Mouse (Mus musculus): ENCODE data around the gene Pdzd3.

Gene Pdzd3

DNA sequence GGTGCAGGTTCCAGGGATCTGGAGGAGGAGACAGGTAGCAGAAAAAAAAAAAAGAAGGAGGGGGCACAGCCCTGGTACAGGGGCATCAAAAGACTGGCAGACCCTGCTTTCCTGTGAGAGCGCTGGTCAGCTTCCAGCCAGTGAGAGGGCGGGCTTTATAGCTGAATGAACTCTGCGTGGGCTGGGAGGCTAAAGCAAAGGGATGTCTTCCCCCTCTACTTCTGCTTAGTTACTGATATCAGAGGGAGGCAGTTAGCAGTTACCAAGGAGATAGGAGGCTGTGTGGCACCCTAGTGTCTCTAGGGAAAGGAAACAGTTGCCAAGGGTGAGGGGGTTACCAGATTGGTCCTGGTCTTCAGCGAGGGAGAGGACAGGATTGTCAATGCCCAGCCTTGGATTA, 826 bp downstream of the Pdzd3 start:
- no peak for DNase-seq (ENCODE audit: low read depth, low spot score)

DNA sequence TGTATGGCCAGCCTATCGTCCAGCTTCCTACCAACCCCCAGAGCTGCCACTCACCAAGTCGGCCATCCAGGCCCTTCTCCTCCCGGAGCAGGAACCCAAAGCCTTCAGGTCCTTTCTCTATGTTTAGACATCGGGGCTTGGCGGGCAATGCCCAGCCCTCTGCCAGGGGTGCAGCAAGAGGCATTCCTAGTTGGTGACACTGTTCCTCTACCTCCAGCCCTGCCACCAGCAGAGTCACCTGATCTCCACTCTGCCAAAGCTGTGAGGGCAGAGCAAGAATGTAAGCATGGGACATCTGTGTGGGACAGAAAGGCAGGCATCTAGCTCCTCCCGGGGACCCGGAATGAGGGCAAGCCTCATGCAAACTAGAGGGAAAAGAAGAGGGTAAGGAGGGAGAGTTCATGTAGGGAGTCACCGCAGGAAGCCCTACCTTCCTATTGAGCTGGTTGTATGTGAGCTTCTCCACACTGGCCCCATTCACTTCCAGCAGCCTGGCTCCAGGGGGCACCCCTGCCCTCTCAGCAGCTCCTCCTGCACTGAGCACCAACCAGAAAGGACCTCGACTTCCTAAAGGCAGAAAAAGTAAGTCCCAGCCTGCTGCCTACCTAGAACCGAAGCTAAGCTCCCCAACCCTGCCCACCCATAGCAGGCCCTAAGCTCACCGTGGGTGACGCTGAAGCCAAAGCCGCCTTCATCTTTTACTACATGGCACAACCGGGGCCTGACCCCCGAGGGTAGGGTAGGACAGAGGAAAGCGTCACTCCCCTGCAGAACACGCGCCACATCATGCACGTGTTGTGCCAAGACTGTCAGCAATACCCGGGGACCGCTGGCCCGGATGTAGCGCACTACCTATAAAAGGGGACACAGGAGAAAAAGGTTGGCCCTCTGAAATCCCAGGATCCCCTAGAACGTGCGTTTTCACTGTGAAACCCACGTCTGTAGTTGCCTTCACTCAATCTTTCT, 1.8 kb downstream of the Pdzd3 start:
- DNase-seq (ENCODE audit: low read depth, low spot score): no peak

DNA sequence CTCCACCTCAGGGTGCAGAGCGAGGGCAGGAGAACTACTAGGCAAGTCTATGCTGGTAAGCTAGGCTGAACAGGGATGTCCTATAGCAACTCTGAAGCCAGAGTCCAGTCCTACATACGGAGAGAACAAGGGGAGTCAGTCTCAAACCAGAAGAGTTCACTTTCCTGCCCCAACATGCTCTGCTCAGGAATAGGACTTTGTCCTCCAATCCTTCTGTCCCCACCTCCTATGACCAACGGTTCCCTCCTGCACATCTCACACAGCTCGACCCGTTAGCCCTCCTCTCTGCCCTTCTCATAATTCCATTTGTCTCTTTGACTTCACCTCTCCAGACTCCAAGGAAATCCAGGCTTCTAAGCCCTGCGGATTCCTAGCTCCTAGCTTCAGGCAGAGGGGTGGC, 3.4 kb downstream of the Pdzd3 start:
- DNase-seq (ENCODE audit: low read depth, low spot score): no peak

- DNase-seq (ENCODE audit: low read depth, low spot score): no peak
Measured at GRCm38 (mm10) chr9:44243621-44244020, 7.7 kb downstream of the Pdzd3 start.

GRCm38 (mm10) chr9:44241418-44241817, 9.9 kb downstream of the Pdzd3 start:
- no peak for DNase-seq (ENCODE audit: low read depth, low spot score)

- no peak for DNase-seq (ENCODE audit: low read depth, low spot score)
Measured at GRCm38 (mm10) chr9:44240911-44241310, 10.4 kb downstream of the Pdzd3 start.

- DNase-seq (ENCODE audit: low read depth, low spot score): no peak
Measured at GRCm38 (mm10) chr9:44240399-44240798, 10.9 kb downstream of the Pdzd3 start, which contains the start of gene Ccdc153. Gene Ccdc153 (plus strand): TSS chr9:44240676.

DNA sequence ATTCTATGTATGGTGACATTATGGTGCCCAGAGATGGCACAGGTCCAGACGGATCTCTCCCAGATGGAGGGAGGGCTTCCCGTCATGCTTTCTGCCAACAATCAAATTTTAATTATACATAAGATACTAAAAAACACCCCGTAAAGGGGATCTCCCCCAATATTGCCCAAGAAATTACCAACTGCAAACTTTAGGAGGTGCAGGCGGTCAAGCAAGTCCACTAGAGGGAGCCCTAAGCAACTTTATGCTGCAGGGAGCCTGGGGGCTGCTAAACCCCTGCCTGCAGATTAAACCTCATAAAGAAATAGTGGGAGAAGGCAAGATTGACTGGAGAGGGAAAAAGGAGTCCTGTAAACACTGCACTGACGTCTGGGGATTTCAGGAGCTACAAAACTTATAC, 11.8 kb downstream of the Pdzd3 start:
- DNase-seq (ENCODE audit: low read depth, low spot score): no peak

DNA sequence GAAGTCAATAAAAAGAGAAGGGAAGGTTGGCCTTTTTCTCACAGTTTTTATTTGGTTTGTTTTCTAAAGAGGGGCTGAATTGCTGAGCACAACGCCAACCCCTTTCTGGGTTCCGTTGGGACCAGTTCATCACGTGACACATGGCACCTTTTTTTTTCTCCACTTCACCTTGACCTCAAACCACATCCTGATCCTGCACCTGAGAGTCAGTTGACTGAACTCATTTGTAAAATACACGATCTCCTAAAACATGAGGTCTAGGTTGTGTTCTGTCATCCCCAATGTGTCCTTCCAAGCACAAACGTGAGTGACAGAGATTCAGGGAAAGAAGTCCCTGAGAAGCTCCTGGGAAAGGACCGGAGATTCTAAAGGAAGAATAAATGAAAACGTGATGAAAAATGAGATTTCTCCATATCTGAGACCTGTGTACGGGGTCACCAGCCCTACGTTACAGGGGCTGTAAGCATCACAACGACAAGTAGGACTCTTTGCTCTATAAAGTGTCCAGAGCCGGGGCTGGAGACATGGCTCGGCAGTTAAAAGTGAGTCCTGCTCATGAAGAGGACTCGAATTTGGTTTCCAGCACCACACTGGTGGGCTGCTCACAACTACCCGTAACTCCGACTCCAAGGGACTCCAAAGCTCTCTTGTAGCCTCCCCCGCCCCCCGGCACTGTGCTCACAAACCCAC, 12.6 kb downstream of the Pdzd3 start:
- DNase-seq (ENCODE audit: low read depth, low spot score): no peak

GRCm38 (mm10) chr9:44237128-44237527, 14.1 kb downstream of the Pdzd3 start:
- DNase-seq (ENCODE audit: low read depth, low spot score): no peak

GRCm38 (mm10) chr9:44236601-44237000, 14.7 kb downstream of the Pdzd3 start:
- DNase-seq (ENCODE audit: low read depth, low spot score): no peak

DNA sequence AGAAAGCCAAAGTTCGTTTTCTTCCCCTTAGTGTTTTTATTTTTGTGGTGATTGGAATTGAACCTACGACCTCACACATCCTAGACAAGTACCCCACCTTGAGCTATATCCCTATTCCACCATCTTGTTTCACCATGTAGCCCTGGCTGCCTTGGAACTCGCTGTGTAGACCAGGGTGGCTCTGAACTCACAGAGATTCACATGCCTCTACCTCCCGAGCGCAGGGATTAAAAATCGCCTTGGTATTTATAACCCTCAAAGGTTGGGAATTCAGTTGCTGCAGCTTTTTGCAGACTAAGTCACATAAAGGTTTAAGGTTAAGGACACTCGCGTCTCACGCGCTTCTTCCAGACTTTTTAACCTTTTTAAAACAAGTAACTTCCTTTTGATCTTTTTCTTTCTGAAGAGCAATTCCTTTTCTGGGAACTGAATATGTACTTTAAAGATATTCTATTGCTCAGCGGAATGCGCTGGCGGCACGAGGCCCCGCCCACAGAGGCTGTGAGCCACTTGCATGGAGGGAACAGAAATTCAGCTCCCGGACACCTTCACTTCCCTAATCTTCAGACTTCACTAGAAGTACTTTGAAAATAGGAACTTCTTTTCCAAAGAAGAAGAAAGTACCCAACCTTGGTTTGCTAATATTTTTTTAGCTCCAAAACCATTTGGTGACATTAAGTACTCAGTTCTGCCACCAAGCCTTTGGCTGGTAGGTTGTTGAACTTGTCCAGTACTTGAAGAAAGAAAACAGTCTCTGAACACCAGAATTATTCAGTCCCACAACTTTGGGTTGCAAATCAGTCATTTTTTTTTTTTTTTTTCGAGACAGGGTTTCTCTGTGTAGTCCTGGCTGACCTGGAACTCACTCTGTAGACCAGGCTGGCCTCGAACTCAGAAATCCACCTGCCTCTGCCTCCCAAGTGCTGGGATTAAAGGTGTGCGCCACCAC, 16.5 kb downstream of the Pdzd3 start:
- DNase-seq (ENCODE audit: low read depth, low spot score): no peak

- DNase-seq (ENCODE audit: low read depth, low spot score): peak; percentile 94
Measured at GRCm38 (mm10) chr9:44233802-44234478, 17.3 kb downstream of the Pdzd3 start, which contains the start of gene Cbl. Gene Cbl (minus strand): TSS chr9:44234049.

- DNase-seq (ENCODE audit: low read depth, low spot score): peak; percentile 46
Measured at GRCm38 (mm10) chr9:44233021-44233801, 18.1 kb downstream of the Pdzd3 start.

GRCm38 (mm10) chr9:44231609-44232008, 19.7 kb downstream of the Pdzd3 start:
- DNase-seq (ENCODE audit: low read depth, low spot score): no peak

- no peak for DNase-seq (ENCODE audit: low read depth, low spot score)
Measured at GRCm38 (mm10) chr9:44225993-44226392, 25.3 kb downstream of the Pdzd3 start.

GRCm38 (mm10) chr9:44213538-44213937, 37.7 kb downstream of the Pdzd3 start:
- no peak for DNase-seq (ENCODE audit: low read depth, low spot score)

- DNase-seq (ENCODE audit: low read depth, low spot score): no peak
Measured at GRCm38 (mm10) chr9:44212406-44212805, 38.9 kb downstream of the Pdzd3 start.

DNA sequence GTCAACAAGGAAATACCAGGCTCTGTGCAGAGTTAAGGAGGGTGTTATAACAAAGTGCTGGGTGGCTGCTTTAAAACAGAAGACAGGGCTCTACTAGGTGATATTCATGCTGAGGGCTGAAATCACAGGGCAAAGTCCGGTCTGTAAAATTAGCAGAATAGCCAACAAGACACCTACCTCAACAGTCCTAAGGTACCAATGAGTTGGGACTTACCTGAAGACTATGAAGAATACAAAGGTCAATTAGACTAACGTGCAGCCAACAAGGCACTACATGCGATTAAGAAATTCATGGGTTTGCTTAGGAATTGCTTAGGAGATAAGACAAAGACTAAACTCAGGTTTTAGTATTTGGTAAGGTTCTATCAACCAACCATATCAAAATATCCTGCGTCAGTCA, 41.9 kb downstream of the Pdzd3 start:
- DNase-seq (ENCODE audit: low read depth, low spot score): no peak

DNA sequence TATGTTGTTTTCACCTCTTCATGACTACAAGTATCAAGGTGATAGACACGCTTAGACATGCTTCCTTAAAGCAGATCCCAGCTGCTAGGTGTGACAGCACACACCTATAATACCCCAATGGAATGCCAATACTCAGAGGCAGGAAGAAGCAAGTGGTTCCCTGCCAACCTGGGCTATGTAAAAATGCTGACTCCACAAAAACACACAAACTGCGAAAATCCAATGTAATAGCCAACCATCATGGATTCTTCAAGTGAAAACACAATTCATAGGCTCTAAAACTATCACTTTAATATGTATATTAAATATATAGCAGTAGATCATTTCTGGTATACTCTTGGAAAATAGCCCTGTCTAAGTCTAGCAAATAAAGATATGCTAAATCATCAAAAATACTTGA, 43.4 kb downstream of the Pdzd3 start:
- no peak for DNase-seq (ENCODE audit: low read depth, low spot score)
